In the genomic region with DNA sequence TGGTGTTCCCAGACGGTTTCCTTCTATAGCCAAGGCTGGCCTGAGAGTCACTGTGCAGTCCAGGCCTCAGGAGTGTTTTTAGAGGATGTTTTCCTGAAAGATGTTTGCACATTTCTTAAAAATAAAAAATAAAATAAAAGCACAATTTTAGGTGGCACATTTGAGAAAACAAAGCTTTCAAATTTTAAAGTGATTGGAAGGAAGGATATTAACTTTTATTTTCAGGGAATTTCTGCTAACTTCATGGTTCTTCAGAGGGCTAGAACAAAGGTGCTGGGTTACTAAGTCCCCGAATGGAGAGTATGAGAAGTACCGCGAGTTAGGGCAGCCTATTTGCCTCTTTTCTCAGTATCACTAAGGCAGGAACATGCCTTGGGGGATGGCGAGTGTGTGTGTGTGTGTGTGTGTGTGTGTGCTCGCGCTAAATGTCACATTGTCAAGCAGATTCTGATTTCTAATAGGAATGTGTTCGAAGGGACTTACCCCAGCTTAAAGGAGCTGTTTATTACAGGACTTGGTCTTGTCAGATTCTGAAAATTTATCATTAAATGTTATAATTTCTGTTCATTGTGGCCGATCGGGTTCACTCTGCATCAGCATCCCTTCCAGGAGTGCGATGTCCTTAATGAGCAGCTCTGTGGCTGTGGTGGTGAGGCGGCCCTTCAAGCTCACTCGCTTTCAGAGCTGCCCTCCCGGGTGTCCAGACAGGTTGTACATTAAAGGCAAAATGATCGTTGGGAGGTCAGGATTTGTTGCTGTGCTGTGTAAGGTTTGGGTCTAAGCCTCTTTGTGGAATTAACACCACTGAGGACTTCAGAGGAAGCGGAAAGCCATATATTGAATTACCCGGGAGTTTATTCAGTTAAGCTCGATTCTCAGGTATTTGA, we compare ENCODE assay signal across 7 mouse cellular contexts. TPM values are rescaled to one million over a fixed set of nuclear protein-coding genes. Genes with fewer than 3 reads are reported as not detected.
DNase-seq lines count a peak whose midpoint lies in the region; ATAC-seq and TF ChIP-seq lines count a peak whose summit lies in the region.

No protein-coding gene starts in this region.

- H3K4me1 ChIP-seq in lung, embryonic 14.5 days (ENCODE audit: insufficient read depth): peaks cover 22% of the 10 kb centered on the region
- peaks cover 14% of the 10 kb centered on the region for H3K4me1 ChIP-seq in cortical plate, adult 2 months (ENCODE audit: control insufficient read depth, insufficient read depth, low read length)
- H3K4me1 ChIP-seq in heart, postnatal 0 days (ENCODE audit: control insufficient read depth, insufficient read depth): peaks cover 38% of the 10 kb centered on the region
- H3K4me1 ChIP-seq in midbrain, embryonic 11.5 days (ENCODE audit: control insufficient read depth, insufficient read depth, low read length): peaks cover 19% of the 10 kb centered on the region

- no peak for TF ChIP-seq EP300 in heart, postnatal 0 days (IDR thresholded peaks at IDR 0.05; ENCODE audit: low read depth)

- DNase-seq in lung, embryonic 14.5 days: peak; percentile 41
- DNase-seq in lung, postnatal 4 days: no peak
- DNase-seq in heart, postnatal 0 days (ENCODE audit: low spot score): peak; percentile 45
- peak; percentile 90 for DNase-seq in midbrain, embryonic 11.5 days (ENCODE audit: low spot score, missing footprints)
- DNase-seq in left cerebral cortex, adult 9 months (ENCODE audit: low spot score in 2 of 2): no peak
- no peak for DNase-seq in layer of hippocampus, postnatal 25 days (ENCODE audit: extremely low spot score in 1 of 2, low spot score in 1 of 2)

- ATAC-seq in lung, embryonic 14.5 days (ENCODE audit: insufficient read depth): no peak
- ATAC-seq in heart, postnatal 0 days (ENCODE audit: insufficient read depth, low read depth): no peak
- no peak for ATAC-seq in midbrain, embryonic 11.5 days (ENCODE audit: low FRiP score)

- 19% methylated on average over 18 of the region's 18 CpGs for WGBS in lung, embryonic 14.5 days
- WGBS in heart, postnatal 0 days: 13% methylated on average over 18 of the region's 18 CpGs
- WGBS in midbrain, embryonic 11.5 days: 29% methylated on average over 18 of the region's 18 CpGs

- peak overlapping the region; percentile 78 for H3K4me2 ChIP-seq in lung, embryonic 14.5 days
- H3K4me2 ChIP-seq in heart, postnatal 0 days (ENCODE audit: low read depth, low read length): peak overlapping the region; percentile 76
- peak overlapping the region; percentile 57 for H3K4me2 ChIP-seq in midbrain, embryonic 11.5 days

- H3K9ac ChIP-seq in lung, embryonic 14.5 days: peak overlapping the region; percentile 85
- H3K9ac ChIP-seq in heart, postnatal 0 days (replicated peaks; ENCODE audit: low read depth, low read length): peak overlapping the region; percentile 99
- peak overlapping the region; percentile 95 for H3K9ac ChIP-seq in midbrain, embryonic 11.5 days (ENCODE audit: low read length)

- no peak for TF ChIP-seq POLR2A in cortical plate, adult 2 months (IDR thresholded peaks at IDR 0.05; ENCODE audit: extremely low read depth, insufficient read depth, low read length)

- TF ChIP-seq CTCF in lung, embryonic 14.5 days (IDR thresholded peaks at IDR 0.05; ENCODE audit: low read depth): no peak
- TF ChIP-seq CTCF in cortical plate, adult 2 months (IDR thresholded peaks at IDR 0.05; ENCODE audit: extremely low read depth, insufficient read depth, low read length): no peak
- no peak for TF ChIP-seq CTCF in heart, postnatal 0 days (IDR thresholded peaks at IDR 0.05; ENCODE audit: low read depth)

- H3K4me3 ChIP-seq in lung, embryonic 14.5 days (ENCODE audit: low read depth, low read length): peak overlapping the region; percentile 99
- H3K4me3 ChIP-seq in cortical plate, adult 2 months (ENCODE audit: insufficient read depth, low read length): peak overlapping the region; percentile 61
- peak overlapping the region; percentile 99 for H3K4me3 ChIP-seq in heart, postnatal 0 days (ENCODE audit: low read depth, low read length)
- peak overlapping the region; percentile 98 for H3K4me3 ChIP-seq in midbrain, embryonic 11.5 days (ENCODE audit: low read depth, low read length)

- H3K9me3 ChIP-seq in lung, embryonic 14.5 days (ENCODE audit: low read depth, low read length): no peaks in the 10 kb centered on the region
- H3K9me3 ChIP-seq in heart, postnatal 0 days (replicated peaks; ENCODE audit: control insufficient read depth, low read length): no peaks in the 10 kb centered on the region
- no peaks in the 10 kb centered on the region for H3K9me3 ChIP-seq in midbrain, embryonic 11.5 days (ENCODE audit: control insufficient read depth, low read length)

- no peaks in the 10 kb centered on the region for H3K27me3 ChIP-seq in lung, embryonic 14.5 days (ENCODE audit: insufficient read depth, low read length)
- H3K27me3 ChIP-seq in heart, postnatal 0 days (ENCODE audit: control insufficient read depth, insufficient read depth, low read length): no peaks in the 10 kb centered on the region
- no peaks in the 10 kb centered on the region for H3K27me3 ChIP-seq in midbrain, embryonic 11.5 days (ENCODE audit: control insufficient read depth, insufficient read depth, low read length)

- no peaks in the 10 kb centered on the region for H3K36me3 ChIP-seq in lung, embryonic 14.5 days (ENCODE audit: insufficient read depth)
- H3K36me3 ChIP-seq in heart, postnatal 0 days (replicated peaks; ENCODE audit: control insufficient read depth, insufficient read depth, low read length): no peaks in the 10 kb centered on the region
- H3K36me3 ChIP-seq in midbrain, embryonic 11.5 days (ENCODE audit: control insufficient read depth, insufficient read depth, low read length): no peaks in the 10 kb centered on the region

- H3K27ac ChIP-seq in lung, embryonic 14.5 days (ENCODE audit: low read depth): peak overlapping the region; percentile 93
- 0 out of 2 replicates have a peak overlapping the region, but pooled peaks have one; percentile 83 for H3K27ac ChIP-seq in cortical plate, adult 2 months (ENCODE audit: insufficient read depth, low read length)
- peak overlapping the region; percentile 96 for H3K27ac ChIP-seq in heart, postnatal 0 days (ENCODE audit: low read depth)
- H3K27ac ChIP-seq in midbrain, embryonic 11.5 days (ENCODE audit: low read depth, low read length): no peak overlapping the region

RNA-seq across cellular contexts. Expression of gene Pcnx, which starts 1.6 kb away (rescaled TPM):
- polyA plus RNA-seq in lung, embryonic 14.5 days (2014; fragmentation: Nextera tagmentation; extraction: Ambion mirVana): 17.4 and 20.7 TPM in 2 replicates
- 39.9 and 47.5 TPM in 2 replicates for polyA plus RNA-seq in cortical plate, adult 2 months (2012; rRNA removed)
- 34.9 and 37.4 TPM in 2 replicates for total RNA-seq in heart, postnatal 0 days (2014; rRNA removed; ENCODE audit: low replicate concordance)
- 7.1 and 9.3 TPM in 2 replicates for polyA plus RNA-seq in heart, postnatal 0 days (2015; fragmentation: Nextera tagmentation; extraction: Ambion mirVana)
- 11.4 and 11.9 TPM in 2 replicates for polyA plus RNA-seq in midbrain, embryonic 11.5 days (2014; fragmentation: Nextera tagmentation; extraction: Ambion mirVana)
- 100 to 1,000 TPM in 1 of 2 experiments, 10 to 100 TPM in 1; 93.8 to 110 TPM for total RNA-seq in layer of hippocampus, postnatal 25 days (2021)

Comparison
In these comparisons a context has a peak if more than half of its experiments do, and no peak if none do; other contexts are left out.
1. DNase-seq: peak in lung, embryonic 14.5 days (single experiment), heart, postnatal 0 days (single experiment) and midbrain, embryonic 11.5 days (single experiment); none in lung, postnatal 4 days (0 of 2), left cerebral cortex, adult 9 months (0 of 2) and layer of hippocampus, postnatal 25 days (0 of 2).
2. Peak in every context shown above with its lines, with median percentiles within 50 percentile points of each other: H3K4me2 ChIP-seq, H3K4me3 ChIP-seq and H3K9ac ChIP-seq.